Mouse (Mus musculus): ENCODE results near the gene Gtf2ird2. TPM values are rescaled to one million over a fixed set of nuclear protein-coding genes. Genes with fewer than 3 reads are reported as not detected.

Gene Gtf2ird2
- total RNA-seq, 2 experiments from 2014 or later, result 6.1 to 6.4 TPM

DNA sequence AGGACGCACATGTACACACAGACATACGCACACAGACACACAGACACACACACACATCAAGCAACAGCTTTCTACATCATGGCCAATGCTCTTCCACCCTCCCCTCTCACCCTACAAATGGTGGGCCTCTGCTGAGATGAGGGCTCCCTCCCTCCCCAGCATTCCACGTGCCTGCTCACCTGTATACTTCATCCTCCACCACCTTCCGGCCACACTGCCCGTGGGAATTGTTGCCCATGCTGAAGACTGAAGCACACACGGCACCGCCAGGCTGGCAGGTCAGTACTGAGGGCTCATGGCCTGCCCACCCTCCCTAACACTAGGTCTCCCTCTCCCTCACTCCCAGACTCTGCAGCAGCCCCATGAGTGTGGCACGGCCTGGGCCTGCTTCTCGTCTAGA, 15.8 kb upstream of the Gtf2ird2 start:
- Histone ChIP-seq H3K4me3 (no peak overlapping the region), H3K27ac (no peak overlapping the region)
- DNase-seq, result no peak
- no peak for TF ChIP-seq CTCF (IDR thresholded peaks at IDR 0.05)
- intact Hi-C loops (cut with DNase I), result no loop called here

GRCm38 (mm10) chr5:134169231-134169630, 14.6 kb upstream of the Gtf2ird2 start:
- no peak overlapping the region for H3K4me3 ChIP-seq
- intact Hi-C loops (cut with DNase I), result no loop called here
- no peak for DNase-seq
- no peak overlapping the region for H3K27ac ChIP-seq
- no peak for TF ChIP-seq CTCF (IDR thresholded peaks at IDR 0.05)

DNA sequence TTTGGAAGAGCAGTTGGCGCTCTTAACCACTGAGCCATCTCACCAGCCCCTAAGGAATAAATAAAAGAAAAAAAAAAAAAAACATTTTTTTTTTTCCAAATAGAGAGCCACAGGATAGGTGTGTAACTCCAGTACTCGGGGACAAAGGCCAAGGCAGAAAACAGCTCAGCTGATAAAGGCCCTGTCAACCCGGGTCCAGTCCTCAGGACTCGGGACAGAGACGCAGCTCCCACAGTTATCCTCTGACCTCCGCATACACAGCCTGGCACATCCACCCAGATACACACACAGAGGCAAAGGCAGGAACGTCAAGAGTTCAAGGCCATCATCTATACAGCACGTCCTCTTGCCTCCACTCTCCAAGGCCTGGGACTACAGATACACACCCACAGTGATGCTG, 13.7 kb upstream of the Gtf2ird2 start:
- no peak for TF ChIP-seq CTCF (IDR thresholded peaks at IDR 0.05)
- no peak for DNase-seq
- Histone ChIP-seq H3K4me3 (no peak overlapping the region), H3K27ac (no peak overlapping the region)
- intact Hi-C loops (cut with DNase I), result no loop called here

DNA sequence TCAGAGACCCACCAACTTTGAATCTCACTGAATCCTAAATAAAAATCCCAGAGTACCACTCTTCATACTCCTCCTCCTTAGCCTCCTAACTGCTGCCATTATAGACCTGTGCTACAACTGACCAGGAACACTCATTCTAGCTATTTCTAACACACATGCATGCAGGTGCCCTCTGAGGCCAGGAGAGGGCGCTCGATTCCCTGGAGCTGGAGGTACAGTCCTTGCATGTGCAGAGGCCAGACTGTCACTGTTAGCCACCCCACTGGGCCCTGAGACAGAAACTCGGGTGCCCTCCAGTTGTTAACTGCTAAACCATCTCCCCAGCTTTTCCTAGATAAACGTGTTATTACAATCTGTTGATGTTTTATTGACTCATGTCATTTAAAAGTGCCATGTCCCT, 10.6 kb upstream of the Gtf2ird2 start:
- intact Hi-C loops (cut with DNase I), result no loop called here
- H3K27ac ChIP-seq, result no peak overlapping the region
- H3K4me3 ChIP-seq, result no peak overlapping the region
- peak; percentile 39 for DNase-seq
- TF ChIP-seq CTCF (IDR thresholded peaks at IDR 0.05), result peak; percentile 63

GRCm38 (mm10) chr5:134175696-134176095, 8.1 kb upstream of the Gtf2ird2 start:
- no peak for DNase-seq
- Histone ChIP-seq H3K4me3 (peak overlapping the region; percentile 95), H3K27ac (peak overlapping the region; percentile 95)
- TF ChIP-seq CTCF (IDR thresholded peaks at IDR 0.05), result no peak
- intact Hi-C loops (cut with DNase I), result no loop called here

- DNase-seq, result peak; percentile 89
- intact Hi-C loops (cut with DNase I), result no loop called here
- peak within 1 kb of the TSS; percentile 95 for H3K4me3 ChIP-seq
- peak within 1 kb of the TSS; percentile 95 for H3K27ac ChIP-seq
- no peak for TF ChIP-seq CTCF (IDR thresholded peaks at IDR 0.05)
Measured at GRCm38 (mm10) chr5:134176169-134176881, 7.5 kb upstream of the Gtf2ird2 start, which contains the start of gene Rcc1l. Gene Rcc1l, minus strand, starts transcription at chr5:134176774.

DNA sequence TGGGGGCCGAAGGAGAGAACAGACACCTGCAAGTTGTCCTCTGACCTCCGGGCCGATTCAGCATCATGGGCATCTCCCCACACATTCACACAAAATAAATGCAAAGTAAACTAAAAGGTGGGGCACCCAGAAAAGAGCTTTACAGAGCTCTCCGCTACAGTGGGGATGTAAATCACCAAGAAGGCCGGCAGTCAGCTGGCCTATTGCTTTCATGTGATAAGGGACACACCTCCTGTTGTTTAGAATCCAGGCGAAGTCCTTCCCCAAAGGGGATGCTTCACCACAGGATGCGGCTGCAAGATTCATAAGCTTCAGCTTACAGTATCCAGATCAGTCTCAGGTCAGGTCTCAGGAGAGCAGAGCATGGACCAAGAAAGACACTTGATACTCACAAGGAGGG, 5.3 kb upstream of the Gtf2ird2 start:
- DNase-seq, result no peak
- intact Hi-C loops (cut with DNase I), result loop anchor here (2.0 kb wide), 1 partner anchor 162 kb away; no protein-coding TSS in a partner anchor
- TF ChIP-seq CTCF (IDR thresholded peaks at IDR 0.05), result no peak
- Histone ChIP-seq H3K4me3 (no peak overlapping the region), H3K27ac (peak overlapping the region; percentile 40; the same call in 1 of the 2 replicates)

DNA sequence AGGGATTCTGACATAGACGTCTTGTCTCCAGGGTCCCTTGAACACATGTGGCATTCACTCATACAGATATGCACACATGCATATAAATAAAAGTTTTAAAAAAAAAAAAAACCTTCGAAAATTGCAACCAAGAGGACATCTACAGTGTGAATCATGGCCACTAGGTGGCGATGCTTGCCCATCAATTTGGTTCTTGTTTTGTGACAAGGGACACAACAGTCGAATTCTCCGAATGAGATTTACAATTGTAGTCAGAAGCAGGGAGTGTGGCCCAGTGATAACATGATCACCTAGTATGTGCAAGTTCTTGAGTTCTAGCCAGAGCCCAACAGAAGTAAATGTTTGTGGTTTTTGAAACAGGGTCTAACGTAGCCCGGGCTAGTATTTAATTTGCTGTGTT, 3.9 kb upstream of the Gtf2ird2 start:
- Histone ChIP-seq H3K4me3 (no peak overlapping the region), H3K27ac (no peak overlapping the region)
- DNase-seq, result peak; percentile 82
- intact Hi-C loops (cut with DNase I), result loop anchor here (2.0 to 5.0 kb wide), 2 partner anchors 161 to 307 kb away; no protein-coding TSS in a partner anchor
- TF ChIP-seq CTCF (IDR thresholded peaks at IDR 0.05), result peak; percentile 86

DNA sequence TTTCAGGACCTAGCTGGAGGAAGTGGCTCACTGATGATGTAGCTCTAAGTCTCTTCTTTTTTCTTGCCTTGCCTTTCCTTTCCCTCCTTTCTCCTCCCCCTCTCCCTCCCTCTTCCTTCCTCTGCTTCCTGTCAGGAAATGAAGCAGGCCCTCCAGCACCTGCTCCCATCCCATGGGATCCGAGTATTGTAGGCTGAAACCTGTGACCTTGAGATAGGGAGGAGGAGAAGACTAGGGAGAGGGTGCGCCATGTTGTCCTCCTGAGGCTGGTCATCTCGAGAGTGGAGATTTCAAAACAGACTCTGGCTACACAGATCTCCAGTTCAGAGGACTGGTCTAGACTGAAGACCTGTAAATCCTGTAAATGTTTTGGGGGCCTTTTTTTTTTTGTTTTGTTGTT, 1.6 kb upstream of the Gtf2ird2 start:
- intact Hi-C loops (cut with DNase I), result loop anchor here (5.0 kb wide), 1 partner anchor 305 kb away; no protein-coding TSS in a partner anchor
- no peak overlapping the region for H3K4me3 ChIP-seq
- no peak for DNase-seq
- peak overlapping the region; percentile 99 for H3K27ac ChIP-seq
- no peak for TF ChIP-seq CTCF (IDR thresholded peaks at IDR 0.05)

- TF ChIP-seq CTCF (IDR thresholded peaks at IDR 0.05), result no peak
- intact Hi-C loops (cut with DNase I), result loop anchor here (5.0 kb wide), 1 partner anchor 305 kb away; no protein-coding TSS in a partner anchor
- peak; percentile 44 for DNase-seq
- peak overlapping the region; percentile 90 for H3K4me3 ChIP-seq
- H3K27ac ChIP-seq, result peak overlapping the region; percentile 99
Measured at GRCm38 (mm10) chr5:134182735-134183134, 1.1 kb upstream of the Gtf2ird2 start.

- Histone ChIP-seq H3K4me3 (peak overlapping the region; percentile 90), H3K27ac (peak overlapping the region; percentile 99)
- TF ChIP-seq CTCF (IDR thresholded peaks at IDR 0.05), result no peak
- no peak for DNase-seq
- intact Hi-C loops (cut with DNase I), result loop anchor here (5.0 kb wide), 1 partner anchor 304 kb away; no protein-coding TSS in a partner anchor
Measured at GRCm38 (mm10) chr5:134183162-134183561, 657 bp upstream of the Gtf2ird2 start.

- no peak for TF ChIP-seq CTCF (IDR thresholded peaks at IDR 0.05)
- DNase-seq, result no peak
- intact Hi-C loops (cut with DNase I), result loop anchor here (2.0 to 5.0 kb wide), 2 partner anchors 46 to 161 kb away; no protein-coding TSS in a partner anchor
- Histone ChIP-seq H3K4me3 (no peak overlapping the region), H3K27ac (no peak overlapping the region)
Measured at GRCm38 (mm10) chr5:134186059-134186458, 2.2 kb downstream of the Gtf2ird2 start.

- peak overlapping the region; percentile 13; the same call in 1 of the 2 replicates for H3K27ac ChIP-seq
- DNase-seq, result peak; percentile 65
- TF ChIP-seq CTCF (IDR thresholded peaks at IDR 0.05), result peak; percentile 91
- no peak overlapping the region for H3K4me3 ChIP-seq
- intact Hi-C loops (cut with DNase I), result loop anchor here (2.0 to 5.0 kb wide), 2 partner anchors 45 to 160 kb away; no protein-coding TSS in a partner anchor
Measured at GRCm38 (mm10) chr5:134186961-134187731, 3.3 kb downstream of the Gtf2ird2 start.
